Mouse (Mus musculus) left cerebral cortex, postnatal 36 days (tissue): ENCODE data around the gene Abhd17a. TPM values are rescaled to one million over a fixed set of nuclear protein-coding genes. Genes with fewer than 3 reads are reported as not detected.

Source experiments
- DNase-seq, 2 experiments: peaks; one replicate each; pipeline ENCODE4 v3.0.0; 2021 to 2022; ENCODE audit warnings: low spot score in 2 of 2, mixed read lengths in 1 of 2
- intact Hi-C: fragments of 180-260 bp; cut with DNase I; formaldehyde crosslinking; loops from one replicate; pipeline ENCODE4 v1.15.1; 2025
- total RNA-seq, 2 experiments: library from RNA; stranded (reverse); gene quantifications; 2 replicates each; pipeline ENCODE4 v1.2.3; 2021

Gene Abhd17a
- total RNA-seq, 2 experiments from 2014 or later = 181 to 238 TPM

GRCm38 (mm10) chr10:80583047-80583446 lies 7.1 kb downstream of the Abhd17a start:
- no peak for DNase-seq
- intact Hi-C loops = no loop called here

GRCm38 (mm10) chr10:80578911-80579310 lies 11.2 kb downstream of the Abhd17a start:
- DNase-seq = peak in 1 of 2 experiments; percentile 34
- intact Hi-C loops = no loop called here

GRCm38 (mm10) chr10:80578131-80578750 lies 11.9 kb downstream of the Abhd17a start:
- peak; percentile 60 to 67 for DNase-seq
- intact Hi-C loops = no loop called here

GRCm38 (mm10) chr10:80577195-80578130 lies 12.7 kb downstream of the Abhd17a start, which contains the start of gene Klf16:
Klf16 (minus strand) TSS chr10:80577321.
- intact Hi-C loops = loop anchor here (1.0 to 2.0 kb wide), 3 partner anchors 11 to 45 kb away; partner anchors contain the start of gene Csnk1g2
- DNase-seq = peak; percentile 96

- intact Hi-C loops = loop anchor here (1.0 to 2.0 kb wide), 3 partner anchors 10 to 46 kb away; partner anchors contain the start of gene Csnk1g2
- peak in 1 of 2 experiments; percentile 67 for DNase-seq
Observed at GRCm38 (mm10) chr10:80576351-80577194, 13.6 kb downstream of the Abhd17a start.

- no peak for DNase-seq
- intact Hi-C loops = loop anchor here (2.0 kb wide), 1 partner anchor 47 kb away; the partner anchor contains the start of gene Csnk1g2
Observed at GRCm38 (mm10) chr10:80575925-80576324, 14.2 kb downstream of the Abhd17a start.

GRCm38 (mm10) chr10:80574896-80575295 lies 15.2 kb downstream of the Abhd17a start:
- intact Hi-C loops = no loop called here
- DNase-seq = no peak

- DNase-seq = peak; percentile 63 to 67
- intact Hi-C loops = no loop called here
Observed at GRCm38 (mm10) chr10:80573944-80574343, 16.2 kb downstream of the Abhd17a start.

- intact Hi-C loops = no loop called here
- DNase-seq = no peak
Observed at GRCm38 (mm10) chr10:80572477-80572876, 17.7 kb downstream of the Abhd17a start.

GRCm38 (mm10) chr10:80570871-80571836 lies 19.0 kb downstream of the Abhd17a start:
- intact Hi-C loops = no loop called here
- DNase-seq = peak in 1 of 2 experiments; percentile 49

GRCm38 (mm10) chr10:80570419-80570818 lies 19.7 kb downstream of the Abhd17a start:
- DNase-seq = no peak
- intact Hi-C loops = no loop called here

- no peak for DNase-seq
- intact Hi-C loops = loop anchor here (5.0 kb wide), 1 partner anchor 118 kb away; no protein-coding TSS in a partner anchor
Observed at GRCm38 (mm10) chr10:80569664-80570066, 20.5 kb downstream of the Abhd17a start.

GRCm38 (mm10) chr10:80568876-80569275 lies 21.3 kb downstream of the Abhd17a start:
- intact Hi-C loops = loop anchor here (5.0 kb wide), 1 partner anchor 118 kb away; no protein-coding TSS in a partner anchor
- DNase-seq = no peak

GRCm38 (mm10) chr10:80566375-80567092 lies 23.6 kb downstream of the Abhd17a start:
- intact Hi-C loops = loop anchor here (1.0 to 5.0 kb wide), 2 partner anchors 11 to 121 kb away; partner anchors contain the start of gene Klf16
- DNase-seq = peak; percentile 85

GRCm38 (mm10) chr10:80561116-80561944 lies 28.8 kb downstream of the Abhd17a start, which contains the start of gene Rexo1:
Rexo1 (minus strand) TSS chr10:80561560.
- intact Hi-C loops = loop anchor here (1.0 kb wide), 1 partner anchor 115 kb away; no protein-coding TSS in a partner anchor

GRCm38 (mm10) chr10:80560621-80561020 lies 29.5 kb downstream of the Abhd17a start:
- intact Hi-C loops = loop anchor here (1.0 kb wide), 1 partner anchor 114 kb away; no protein-coding TSS in a partner anchor
- no peak for DNase-seq

More at GRCm38 (mm10) chr10:80561116-80561944, 28.8 kb downstream of the Abhd17a start, which contains the start of gene Rexo1:
- DNase-seq = peak; percentile 93 to 95
